ENCODE assay signal across 20 mouse cellular contexts in genomic region chr7:102314107-102314506, GRCm38 (mm10). TPM values are rescaled to one million over a fixed set of nuclear protein-coding genes. Genes with fewer than 3 reads are reported as not detected.
DNase-seq lines count a peak whose midpoint lies in the region.
"Had no signal": no experiment of that assay in that cellular context is flagged by ENCODE, and none has a peak within 500 bp of the region (broad histone marks: within the 10 kb centered on the region; RNA-seq: fewer than 3 reads in every experiment).

No protein-coding gene starts in this region.

- H3K4me1 ChIP-seq in brown adipose tissue, adult 24 weeks (ENCODE audit: control insufficient read depth, insufficient read depth, insufficient read length, low read length): peaks cover 17% of the 10 kb centered on the region

- H3K4me3 ChIP-seq in brown adipose tissue, adult 24 weeks (ENCODE audit: insufficient read depth, low read depth, low read length): no peak overlapping the region
- H3K4me3 ChIP-seq: forebrain, embryonic 10.5 days; heart, embryonic 10.5 days; limb, embryonic 10.5 days had no signal

- intact Hi-C loops in left cerebral cortex, postnatal 14 days (cut with DNase I): no loop called here

- H3K27ac ChIP-seq in brown adipose tissue, adult 24 weeks (replicated peaks; ENCODE audit: low read depth, low read length): peak overlapping the region; percentile 84
- H3K27ac ChIP-seq: forebrain, embryonic 10.5 days; heart, embryonic 10.5 days; limb, embryonic 10.5 days; liver, embryonic 14.5 days had no signal

- peak; percentile 42 for DNase-seq in adrenal gland, postnatal 14 days
- DNase-seq in adrenal gland, adult 2 months: no peak
- DNase-seq in kidney, postnatal 36 days: peak; percentile 15 to 19
- no peak for DNase-seq in kidney, postnatal 25 days
- peak; percentile 19 for DNase-seq in forelimb bud, embryonic 11.5 days (ENCODE audit: low read depth, low spot score)
- DNase-seq in left cerebral cortex, postnatal 14 days (ENCODE audit: low spot score in 2 of 2): no peak
- DNase-seq in urinary bladder, adult 18-20 months (ENCODE audit: low spot score in 2 of 2): no peak
- DNase-seq: cerebellum, adult 9-10 months; forebrain, postnatal 0 days; gastrocnemius, postnatal 14 days; kidney, adult 8-10 months; lung, postnatal 14 days; right cerebral cortex, postnatal 14 days; thymus, adult 18-20 months; thymus, postnatal 4 days had no signal

RNA-seq across cellular contexts. Expression of gene Stim1, which starts 46.5 kb away (rescaled TPM):
- total RNA-seq in adrenal gland, postnatal 14 days (2021): 71.0 and 88.3 TPM in 2 replicates
- 10 to 100 TPM; 68.2 to 74.8 TPM for total RNA-seq in adrenal gland, adult 2 months (2021)
- polyA plus RNA-seq in adrenal gland, adult 2 months (2012; rRNA removed): 68.4 and 77.7 TPM in 2 replicates
- 46.5 and 52.6 TPM in 2 replicates for polyA plus RNA-seq in brown adipose tissue, adult 24 weeks (2012; ENCODE audit: insufficient read depth, insufficient read length, missing spikeins)
- total RNA-seq in left cerebral cortex, postnatal 14 days (2021): 10 to 100 TPM; 84.7 to 88.7 TPM

RNA-seq across cellular contexts. Expression of gene Rhog, which starts 58.3 kb away (rescaled TPM):
- 53.6 and 63.5 TPM in 2 replicates for total RNA-seq in adrenal gland, postnatal 14 days (2021)
- total RNA-seq in adrenal gland, adult 2 months (2021): 10 to 100 TPM; 48.0 to 62.7 TPM
- polyA plus RNA-seq in adrenal gland, adult 2 months (2012; rRNA removed): 60.0 and 69.0 TPM in 2 replicates
- polyA plus RNA-seq in brown adipose tissue, adult 24 weeks (2012; ENCODE audit: insufficient read depth, insufficient read length, missing spikeins): 25.4 and 29.6 TPM in 2 replicates
- total RNA-seq in left cerebral cortex, postnatal 14 days (2021): 10 to 100 TPM; 19.5 to 26.0 TPM

Comparison
In these comparisons a context has a peak if more than half of its experiments do, and no peak if none do; other contexts are left out.
1. DNase-seq: peak in adrenal gland, postnatal 14 days (single experiment), kidney, postnatal 36 days (2 of 2) and forelimb bud, embryonic 11.5 days (single experiment); none in adrenal gland, adult 2 months (single experiment), kidney, postnatal 25 days (0 of 2), left cerebral cortex, postnatal 14 days (0 of 2) and urinary bladder, adult 18-20 months (0 of 2).